Mouse (Mus musculus) intestine, embryonic 15.5 days (tissue): ENCODE results near the gene Gclc. TPM values are rescaled to one million over a fixed set of nuclear protein-coding genes. Genes with fewer than 3 reads are reported as not detected.
A peak's percentile ranks its signal among the peaks of the same experiment; 100 is the strongest.
"Not testable (repeated sequence)": the region's sequence is repeated elsewhere in the genome, so short reads cannot be mapped to it uniquely, and the experiment has no call there.

ENCODE experiments used
- ATAC-seq: fragments of 200-750 bp; cut with Nextera tagmentation; 2 replicates; pipeline ENCODE4 v1.8.0; 2017; ENCODE audit warnings: moderate TSS enrichment, moderate library complexity
- H3K27ac ChIP-seq: fragments of 300-500 bp; sonication (generic); 2 replicates; pipeline ENCODE4 v1.5.1; 2015; ENCODE audit warnings: mild to moderate bottlenecking, inconsistent platforms
- H3K27me3 ChIP-seq: fragments of 300-500 bp; sonication (generic); replicated peaks from 2 replicates; pipeline ENCODE4 v1.6.1; 2015; ENCODE audit warnings: inconsistent platforms
- H3K36me3 ChIP-seq: fragments of 300-500 bp; sonication (generic); 2 replicates; pipeline ENCODE4 v1.6.1; 2015; ENCODE audit warnings: inconsistent platforms
- H3K4me1 ChIP-seq: fragments of 300-500 bp; sonication (generic); replicated peaks from 2 replicates; pipeline ENCODE4 v1.6.1; 2015; ENCODE audit warnings: inconsistent platforms
- H3K4me2 ChIP-seq: fragments of 300-500 bp; sonication (generic); replicated peaks from 2 replicates; pipeline ENCODE4 v1.6.1; 2015; ENCODE audit warnings: mild to moderate bottlenecking, inconsistent platforms
- H3K4me3 ChIP-seq: fragments of 300-500 bp; sonication (generic); replicated peaks from 2 replicates; pipeline ENCODE4 v1.5.1; 2015; ENCODE audit warnings: inconsistent platforms
- H3K9ac ChIP-seq: fragments of 300-500 bp; sonication (generic); 2 replicates; pipeline ENCODE4 v1.6.1; 2015; ENCODE audit warnings: inconsistent platforms
- H3K9me3 ChIP-seq: fragments of 300-500 bp; sonication (generic); 2 replicates; pipeline ENCODE4 v1.6.1; 2016; ENCODE audit warnings: inconsistent platforms
- WGBS: fragments of 180-500 bp; shearing (Covaris S2); methylation state at CpG from one replicate; pipeline ENCODE4 v1.1.7; 2015; 5-methylcytosine and 5-hydroxymethylcytosine counted together
- polyA plus RNA-seq: library from polyadenylated mRNA; unstranded; fragments of >200 nt; fragmentation: Nextera tagmentation; extraction: Ambion mirVana; gene quantifications from 2 replicates; pipeline ENCODE4 v1.2.1, GENCODE M21; 2015

The Gclc gene
- polyA plus RNA-seq, 1 experiment from 2014 or later = 13.5 TPM

DNA sequence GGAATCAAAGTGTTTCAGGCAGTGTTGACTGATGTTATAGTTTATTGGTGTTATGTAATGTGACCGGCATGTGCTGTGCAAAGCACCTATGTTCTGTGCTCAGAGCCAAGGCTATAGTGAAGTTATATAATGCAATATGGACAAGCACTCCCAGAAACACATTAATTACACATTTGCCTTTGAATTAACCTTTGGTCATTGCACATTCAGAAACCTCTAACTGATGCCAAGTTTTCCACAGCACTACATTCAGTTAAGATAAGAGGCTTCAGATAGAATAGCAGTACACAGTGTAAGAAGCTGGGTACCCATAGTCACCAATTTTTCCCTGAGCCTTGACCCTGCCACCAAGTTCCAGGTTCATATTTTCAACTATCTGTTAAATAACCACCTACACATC is 32.0 kb upstream of the Gclc start:
- ATAC-seq = peak; percentile 71
- Histone ChIP-seq H3K9me3 (no peaks in the 10 kb centered on the region), H3K4me3 (no peak overlapping the region), H3K9ac (no peak overlapping the region), H3K27me3 (no peaks in the 10 kb centered on the region), H3K36me3 (no peaks in the 10 kb centered on the region), H3K4me1 (0 out of 2 replicates have a peak, but pooled peaks cover 6% of the 10 kb centered on the region), H3K4me2 (no peak overlapping the region), H3K27ac (no peak overlapping the region)
- 84% methylated on average over 1 of the region's 1 CpGs for WGBS

DNA sequence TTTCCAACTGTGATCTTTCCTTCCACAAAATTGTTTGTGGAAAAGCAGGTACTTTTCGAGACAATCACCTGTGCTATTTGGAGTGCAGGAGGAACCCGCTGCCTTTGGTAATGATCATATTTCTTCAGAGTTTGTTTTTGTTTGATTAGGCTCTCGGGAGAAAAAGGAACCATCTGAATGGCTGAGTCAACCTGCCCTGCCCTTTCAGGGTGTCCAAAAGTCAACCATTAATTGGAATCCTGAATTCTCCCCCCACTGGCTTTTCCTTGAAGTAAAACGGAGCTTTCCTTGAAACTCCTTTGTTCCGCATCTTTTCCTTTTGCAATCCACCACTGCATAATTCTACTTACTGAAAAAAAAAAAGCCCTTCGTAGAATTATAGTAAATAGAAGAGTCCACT is 30.1 kb upstream of the Gclc start:
- 0 out of 2 replicates have a peak, but pooled peaks cover 3% of the 10 kb centered on the region for H3K4me1 ChIP-seq
- H3K9me3 ChIP-seq = no peaks in the 10 kb centered on the region
- H3K9ac ChIP-seq = no peak overlapping the region
- H3K4me3 ChIP-seq = no peak overlapping the region
- 54% methylated on average over 6 of the region's 6 CpGs for WGBS
- H3K36me3 ChIP-seq = no peaks in the 10 kb centered on the region
- ATAC-seq = no peak
- H3K27ac ChIP-seq = no peak overlapping the region
- H3K27me3 ChIP-seq = no peaks in the 10 kb centered on the region
- H3K4me2 ChIP-seq = no peak overlapping the region

GRCm38 (mm10) chr9:77725448-77725847 is 28.9 kb upstream of the Gclc start:
- H3K27me3 ChIP-seq = no peaks in the 10 kb centered on the region
- ATAC-seq = no peak
- 74% methylated on average over 8 of the region's 8 CpGs for WGBS
- 0 out of 2 replicates have a peak, but pooled peaks cover 3% of the 10 kb centered on the region for H3K4me1 ChIP-seq
- no peak overlapping the region for H3K9ac ChIP-seq
- no peaks in the 10 kb centered on the region for H3K36me3 ChIP-seq
- H3K9me3 ChIP-seq = no peaks in the 10 kb centered on the region
- H3K4me2 ChIP-seq = no peak overlapping the region
- no peak overlapping the region for H3K4me3 ChIP-seq
- H3K27ac ChIP-seq = no peak overlapping the region

GRCm38 (mm10) chr9:77726018-77726684 is 28.2 kb upstream of the Gclc start:
- Histone ChIP-seq H3K9ac (no peak overlapping the region), H3K9me3 (no peaks in the 10 kb centered on the region), H3K27ac (no peak overlapping the region), H3K4me1 (0 out of 2 replicates have a peak, but pooled peaks cover 3% of the 10 kb centered on the region), H3K27me3 (no peaks in the 10 kb centered on the region), H3K4me2 (no peak overlapping the region), H3K36me3 (no peaks in the 10 kb centered on the region), H3K4me3 (no peak overlapping the region)
- WGBS = 89% methylated on average over 6 of the region's 6 CpGs
- no peak for ATAC-seq

- Histone ChIP-seq H3K4me1 (0 out of 2 replicates have a peak, but pooled peaks cover 3% of the 10 kb centered on the region), H3K27me3 (no peaks in the 10 kb centered on the region), H3K4me2 (no peak overlapping the region), H3K9ac (no peak overlapping the region), H3K36me3 (no peaks in the 10 kb centered on the region), H3K27ac (no peak overlapping the region), H3K4me3 (no peak overlapping the region), H3K9me3 (no peaks in the 10 kb centered on the region)
- ATAC-seq = no peak
- WGBS = 90% methylated on average over 2 of the region's 2 CpGs
These were observed 27.3 kb upstream of the Gclc start for GRCm38 (mm10) chr9:77727012-77727411.

- 44% methylated on average over 3 of the region's 3 CpGs for whole genome bisulfite sequencing
- H3K4me1 ChIP-seq = no peaks in the 10 kb centered on the region
- H3K36me3 ChIP-seq = no peaks in the 10 kb centered on the region
- H3K4me3 ChIP-seq = no peak overlapping the region
- no peaks in the 10 kb centered on the region for H3K9me3 ChIP-seq
- no peaks in the 10 kb centered on the region for H3K27me3 ChIP-seq
- no peak overlapping the region for H3K4me2 ChIP-seq
- no peak overlapping the region for H3K27ac ChIP-seq
- no peak overlapping the region for H3K9ac ChIP-seq
- ATAC-seq = no peak
These were observed 22.3 kb upstream of the Gclc start for GRCm38 (mm10) chr9:77732067-77732466.

DNA sequence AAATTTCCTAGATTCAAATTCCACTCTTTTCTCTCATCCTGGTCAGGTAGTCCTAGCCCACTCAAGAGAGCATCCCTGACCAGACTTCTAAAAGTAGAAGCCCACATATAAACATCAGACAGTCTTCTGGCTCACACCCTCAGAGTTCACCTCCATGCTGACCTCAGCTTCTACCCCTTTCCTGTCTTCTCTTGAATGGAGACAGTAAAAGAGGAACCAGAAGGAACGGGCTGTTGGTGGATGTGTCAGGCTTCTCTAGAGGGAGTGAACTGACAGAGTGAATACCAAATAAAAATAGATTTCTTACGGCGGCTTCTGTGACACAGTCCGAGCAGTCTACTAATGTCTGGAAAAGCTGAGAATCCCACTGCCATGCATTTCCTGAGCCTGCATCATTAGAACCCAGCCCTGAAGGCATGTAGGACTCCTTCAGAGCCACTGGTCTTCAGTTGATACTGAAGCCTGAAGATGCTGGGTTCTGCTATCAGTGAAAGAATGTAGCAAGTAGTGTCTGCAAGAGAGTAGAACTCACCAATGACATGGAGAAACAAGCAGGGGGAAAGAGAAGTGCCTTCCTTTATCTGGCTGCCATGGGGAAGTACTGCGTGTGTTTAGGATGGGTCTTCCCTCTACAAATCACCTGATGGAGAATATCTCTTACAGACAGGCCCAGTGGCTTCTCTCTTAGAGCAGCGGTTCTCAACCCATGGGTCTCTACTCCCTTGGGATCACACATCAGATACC is 16.9 kb upstream of the Gclc start:
- 85% methylated on average over 6 of the region's 6 CpGs for WGBS

GRCm38 (mm10) chr9:77741452-77741851 is 12.9 kb upstream of the Gclc start:
- Histone ChIP-seq H3K27me3 (no peaks in the 10 kb centered on the region), H3K4me1 (no peaks in the 10 kb centered on the region), H3K4me2 (no peak overlapping the region), H3K9me3 (no peaks in the 10 kb centered on the region), H3K4me3 (no peak overlapping the region), H3K9ac (no peak overlapping the region), H3K27ac (no peak overlapping the region), H3K36me3 (no peaks in the 10 kb centered on the region)
- no peak for ATAC-seq
- 42% methylated on average over 1 of the region's 1 CpGs for WGBS

More for the DNA sequence above, 16.9 kb upstream of the Gclc start:
- Histone ChIP-seq H3K9ac (no peak overlapping the region), H3K4me3 (no peak overlapping the region), H3K27ac (no peak overlapping the region), H3K4me2 (no peak overlapping the region), H3K9me3 (no peaks in the 10 kb centered on the region), H3K4me1 (no peaks in the 10 kb centered on the region), H3K27me3 (no peaks in the 10 kb centered on the region), H3K36me3 (no peaks in the 10 kb centered on the region)
- ATAC-seq = no peak

GRCm38 (mm10) chr9:77744798-77745197 is 9.5 kb upstream of the Gclc start:
- no peak overlapping the region for H3K4me3 ChIP-seq
- H3K27me3 ChIP-seq = no peaks in the 10 kb centered on the region
- no peak overlapping the region for H3K4me2 ChIP-seq
- H3K4me1 ChIP-seq = peaks cover 2% of the 10 kb centered on the region; the same call in 1 of the 2 replicates
- H3K36me3 ChIP-seq = no peaks in the 10 kb centered on the region
- no peak overlapping the region for H3K9ac ChIP-seq
- H3K27ac ChIP-seq = no peak overlapping the region
- 25% methylated on average over 3 of the region's 3 CpGs for WGBS
- ATAC-seq = peak; percentile 84
- H3K9me3 ChIP-seq = no peaks in the 10 kb centered on the region

DNA sequence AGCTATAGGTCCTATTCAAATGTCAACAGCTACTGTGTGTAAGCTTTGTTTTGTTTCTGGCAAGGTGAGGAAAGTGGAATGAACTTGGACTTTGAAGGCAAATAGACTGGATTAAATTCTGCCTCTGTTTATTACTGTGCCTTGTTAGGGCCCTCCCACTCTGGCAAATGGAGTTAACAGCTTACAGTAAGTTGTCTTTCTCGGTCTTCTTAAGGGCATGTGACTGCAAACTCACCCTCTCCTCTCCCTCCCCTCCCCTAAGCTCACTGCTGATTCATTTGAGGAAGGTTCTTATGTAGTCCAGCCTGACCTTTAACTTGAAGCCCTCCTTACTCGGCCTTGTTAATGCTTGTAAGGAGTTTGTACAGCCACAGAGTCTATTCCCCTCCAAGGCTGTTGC is 8.0 kb upstream of the Gclc start:
- Histone ChIP-seq H3K27me3 (no peaks in the 10 kb centered on the region), H3K9me3 (no peaks in the 10 kb centered on the region), H3K9ac (no peak overlapping the region), H3K27ac (no peak overlapping the region), H3K4me3 (no peak overlapping the region), H3K36me3 (no peaks in the 10 kb centered on the region), H3K4me2 (no peak overlapping the region), H3K4me1 (peaks cover 6% of the 10 kb centered on the region)
- 33% methylated on average over 2 of the region's 2 CpGs for WGBS
- no peak for ATAC-seq

- not testable (repeated sequence) for ATAC-seq, H3K27ac ChIP-seq, H3K4me3 ChIP-seq, H3K36me3 ChIP-seq, H3K4me2 ChIP-seq, H3K27me3 ChIP-seq, H3K9me3 ChIP-seq, H3K4me1 ChIP-seq, H3K9ac ChIP-seq
- 88% methylated on average over 1 of the region's 1 CpGs for WGBS
These were observed 6.0 kb upstream of the Gclc start for GRCm38 (mm10) chr9:77748292-77748691.

DNA sequence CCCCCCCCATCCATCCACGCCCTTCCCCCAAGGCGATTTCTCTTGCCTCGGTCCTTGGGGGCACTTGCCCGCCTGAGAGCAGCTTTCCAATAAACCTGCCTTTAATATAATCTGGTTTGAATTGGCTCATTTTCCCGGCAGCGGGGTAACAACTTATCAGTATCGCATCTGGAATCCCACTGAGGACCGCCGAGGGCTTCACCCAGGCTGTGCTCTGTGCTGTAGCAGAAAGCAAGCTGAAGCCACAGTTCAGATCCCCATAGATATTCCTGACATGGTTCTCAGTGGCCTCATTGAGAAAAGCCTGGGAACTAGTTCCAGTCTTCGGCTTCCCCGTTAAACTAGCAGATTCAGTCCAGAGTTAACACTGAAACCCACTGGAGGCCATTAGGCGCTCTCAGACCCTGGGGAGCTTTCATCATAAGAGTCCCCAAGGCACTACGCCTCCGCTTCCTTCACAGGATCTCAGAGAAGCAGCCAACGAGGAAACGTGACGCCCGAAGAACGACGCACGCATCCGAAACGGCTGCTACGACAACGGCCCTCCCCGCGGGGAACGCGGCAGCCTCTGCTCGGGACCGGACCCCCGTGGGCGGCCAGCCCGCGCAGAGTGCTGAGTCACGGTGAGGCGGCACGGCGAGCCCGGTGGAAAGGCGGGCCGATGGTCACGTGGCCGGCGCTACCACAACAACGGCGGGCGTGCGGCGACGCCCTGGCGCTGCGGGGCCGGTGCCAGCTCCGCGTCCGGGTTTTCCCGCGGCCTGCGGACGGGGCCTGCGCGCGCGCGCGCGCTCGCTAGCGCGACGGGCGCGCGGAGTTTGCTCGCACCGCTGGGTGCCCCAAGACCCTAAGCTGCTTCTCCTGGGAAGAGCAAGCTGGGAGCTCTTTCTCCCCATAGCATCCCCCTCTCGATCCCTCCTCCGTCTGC is 3.9 kb upstream of the Gclc start:
- ATAC-seq = peak; percentile 87
- WGBS = under 1% methylated on average over 79 of the region's 79 CpGs
- peaks cover 6% of the 10 kb centered on the region for H3K4me1 ChIP-seq

More for the DNA sequence above, 3.9 kb upstream of the Gclc start:
- Histone ChIP-seq H3K9ac (peak overlapping the region; percentile 68), H3K4me2 (peak overlapping the region; percentile 88), H3K27me3 (no peaks in the 10 kb centered on the region), H3K4me3 (peak overlapping the region; percentile 64), H3K27ac (peak overlapping the region; percentile 85), H3K36me3 (no peaks in the 10 kb centered on the region), H3K9me3 (no peaks in the 10 kb centered on the region)
